Mouse (Mus musculus): Measurements from ENCODE around the gene Cib2.
"Not testable (repeated sequence)": the region's sequence is repeated elsewhere in the genome, so short reads cannot be mapped to it uniquely, and the experiment has no call there.

Gene Cib2

GRCm38 (mm10) chr9:54559771-54560471 lies at the start of gene Cib2:
Gene Cib2, minus strand, starts transcription at chr9:54560218.
- peak; percentile 33 to 41 for DNase-seq (ENCODE audit: low spot score in 2 of 2)

DNA sequence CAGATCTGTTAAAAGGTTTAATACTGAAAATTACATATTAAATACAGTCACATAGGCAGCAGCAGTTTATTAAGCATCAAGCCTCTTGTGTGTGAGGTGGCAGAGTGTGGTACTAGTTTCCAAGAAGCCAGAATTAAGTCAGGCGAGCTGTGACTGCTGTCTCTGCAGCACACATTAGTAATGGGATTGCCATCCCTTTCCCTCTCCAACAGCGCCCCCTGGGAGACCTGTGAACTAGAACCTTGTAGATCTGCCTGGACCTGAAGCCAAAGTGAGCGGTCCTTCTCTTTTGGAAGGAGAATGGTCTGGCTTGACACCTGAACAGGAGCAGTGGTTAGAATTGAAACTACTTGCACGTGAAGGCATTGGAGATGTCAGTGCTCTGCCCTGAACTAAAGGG lies 44.9 kb upstream of the Cib2 start:
- DNase-seq (ENCODE audit: low spot score in 2 of 2), result peak; percentile 28 to 39

GRCm38 (mm10) chr9:54604131-54604654 lies 44.2 kb upstream of the Cib2 start:
- DNase-seq (ENCODE audit: low spot score in 2 of 2), result no peak

DNA sequence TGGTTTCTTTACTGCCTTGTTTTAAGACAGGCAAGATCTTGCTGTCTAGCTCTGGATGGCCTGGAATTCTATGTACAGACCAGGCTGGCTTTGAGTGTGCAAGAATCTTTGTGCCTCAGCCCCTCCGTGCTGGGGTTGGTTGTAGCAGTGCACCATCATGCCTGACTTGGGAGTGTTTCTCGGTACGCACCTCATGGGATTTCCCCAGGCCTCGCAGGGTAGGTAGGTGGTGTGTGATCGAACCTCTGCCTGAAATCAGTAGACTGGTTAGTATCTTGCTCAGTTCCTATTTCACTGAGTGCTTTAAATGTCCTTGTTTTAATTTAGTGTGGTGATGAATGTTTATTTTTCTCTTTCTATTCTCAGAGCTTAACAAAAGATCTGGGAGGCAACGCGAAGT lies 42.9 kb upstream of the Cib2 start:
- no peak for DNase-seq (ENCODE audit: low spot score in 2 of 2)

- no peak for DNase-seq (ENCODE audit: low spot score in 2 of 2)
Measured at GRCm38 (mm10) chr9:54602386-54602785, 42.4 kb upstream of the Cib2 start.

DNA sequence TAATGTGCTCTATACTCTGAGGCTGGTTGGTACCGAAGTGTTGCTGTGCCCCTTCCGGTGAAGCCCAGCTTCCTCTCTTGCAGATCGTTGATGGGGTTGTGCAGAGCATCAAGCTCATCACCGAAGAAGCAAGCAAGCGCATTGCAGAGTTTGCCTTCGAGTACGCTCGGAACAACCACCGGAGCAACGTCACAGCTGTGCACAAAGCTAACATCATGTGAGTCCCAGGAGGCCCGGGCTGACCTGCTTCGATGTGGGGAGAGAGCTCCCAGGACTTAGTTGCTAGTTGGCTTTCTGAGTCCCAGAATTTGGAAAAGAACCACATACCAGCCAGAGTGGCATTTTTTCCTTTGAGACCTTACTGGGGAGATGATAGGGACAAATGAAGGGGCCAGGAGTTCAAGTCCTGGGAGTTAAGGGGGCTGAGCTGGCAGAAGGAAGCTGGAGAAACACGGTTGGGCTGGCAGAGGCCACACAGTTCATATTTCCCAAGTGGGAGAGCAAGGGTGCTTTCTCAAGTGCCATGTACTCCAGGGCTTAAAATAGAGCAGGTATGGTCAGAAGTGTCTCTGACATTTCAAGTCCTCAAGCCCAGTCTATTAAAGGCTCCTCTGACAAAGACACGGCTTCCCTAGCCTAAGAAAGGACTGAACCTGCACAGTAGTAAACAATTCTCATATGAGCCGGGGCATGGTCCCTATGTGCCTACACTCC lies 36.9 kb upstream of the Cib2 start:
- DNase-seq (ENCODE audit: low spot score in 2 of 2), result no peak

DNA sequence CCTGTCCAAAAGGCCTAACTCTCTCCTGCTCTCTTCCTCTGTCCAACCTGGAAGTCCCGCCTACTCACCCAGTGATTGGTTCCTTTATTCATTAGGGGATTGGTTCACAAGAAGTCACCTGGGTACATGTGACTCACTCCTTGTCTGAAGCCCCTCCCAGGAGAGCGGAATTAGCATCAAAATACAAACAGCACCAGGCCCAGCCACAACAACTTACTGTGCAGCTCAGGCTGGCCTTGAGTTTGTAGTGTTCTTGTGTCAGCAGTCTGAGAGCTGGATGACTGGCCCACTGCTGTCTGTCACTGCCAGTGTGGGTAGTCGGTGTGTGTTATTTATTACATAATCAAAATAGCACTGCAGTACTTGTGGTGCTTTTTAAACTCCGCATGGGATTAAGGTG lies 33.6 kb upstream of the Cib2 start:
- not testable (repeated sequence) for DNase-seq (ENCODE audit: low spot score in 2 of 2)

DNA sequence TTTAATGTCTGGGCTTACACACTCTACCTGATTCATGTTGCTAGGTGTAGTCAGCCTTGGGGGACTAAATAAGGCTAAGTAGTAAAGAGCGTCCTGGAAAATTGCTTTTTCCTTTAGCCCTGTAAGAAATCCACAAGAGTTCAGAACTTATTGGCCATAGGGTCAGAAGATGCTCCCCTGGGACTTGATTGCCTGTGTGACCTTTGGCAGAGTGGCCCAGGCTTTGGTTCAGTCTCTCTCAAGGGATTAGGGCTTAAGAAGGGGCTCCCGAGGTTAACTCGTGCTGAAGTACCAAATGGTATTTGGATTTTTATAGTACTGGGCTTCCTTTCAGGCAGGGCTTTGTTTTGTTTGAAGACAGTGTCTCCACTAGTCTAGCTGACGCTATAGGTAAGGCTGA lies 27.8 kb upstream of the Cib2 start:
- no peak for DNase-seq (ENCODE audit: low spot score in 2 of 2)

- DNase-seq (ENCODE audit: low spot score in 2 of 2), result peak; percentile 94 to 96
Measured at GRCm38 (mm10) chr9:54586199-54587061, 26.4 kb upstream of the Cib2 start, which contains the start of gene Idh3a. Gene Idh3a, plus strand, starts transcription at chr9:54586334.

- no peak for DNase-seq (ENCODE audit: low spot score in 2 of 2)
Measured at GRCm38 (mm10) chr9:54585839-54586198, 25.8 kb upstream of the Cib2 start.

GRCm38 (mm10) chr9:54584127-54584526 lies 24.1 kb upstream of the Cib2 start:
- DNase-seq (ENCODE audit: low spot score in 2 of 2), result not testable (repeated sequence)

GRCm38 (mm10) chr9:54583712-54584111 lies 23.7 kb upstream of the Cib2 start:
- no peak for DNase-seq (ENCODE audit: low spot score in 2 of 2)

GRCm38 (mm10) chr9:54571130-54571839 lies 11.3 kb upstream of the Cib2 start:
- DNase-seq (ENCODE audit: low spot score in 2 of 2), result no peak

DNA sequence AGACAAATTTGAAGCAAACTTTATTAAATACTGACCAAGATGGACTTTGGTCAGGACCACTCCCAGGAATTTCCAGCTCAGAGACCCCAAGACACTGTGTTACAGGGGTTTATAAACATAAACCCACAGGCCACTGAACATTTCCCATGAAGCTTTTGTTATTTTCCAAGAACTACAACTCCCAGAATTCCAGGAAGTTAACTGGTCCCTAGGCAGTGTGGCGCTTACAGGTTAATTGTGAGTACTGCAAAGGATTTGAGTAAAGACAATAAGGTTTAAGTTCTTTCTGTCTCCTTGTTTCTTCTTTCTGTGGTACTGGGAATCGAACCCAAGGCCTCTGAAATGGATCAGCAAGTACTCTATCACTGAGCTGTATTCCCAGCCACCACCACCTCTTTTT lies 8.7 kb upstream of the Cib2 start:
- DNase-seq (ENCODE audit: low spot score in 2 of 2), result no peak

- DNase-seq (ENCODE audit: low spot score in 2 of 2), result no peak
Measured at GRCm38 (mm10) chr9:54566958-54567357, 6.9 kb upstream of the Cib2 start.

DNA sequence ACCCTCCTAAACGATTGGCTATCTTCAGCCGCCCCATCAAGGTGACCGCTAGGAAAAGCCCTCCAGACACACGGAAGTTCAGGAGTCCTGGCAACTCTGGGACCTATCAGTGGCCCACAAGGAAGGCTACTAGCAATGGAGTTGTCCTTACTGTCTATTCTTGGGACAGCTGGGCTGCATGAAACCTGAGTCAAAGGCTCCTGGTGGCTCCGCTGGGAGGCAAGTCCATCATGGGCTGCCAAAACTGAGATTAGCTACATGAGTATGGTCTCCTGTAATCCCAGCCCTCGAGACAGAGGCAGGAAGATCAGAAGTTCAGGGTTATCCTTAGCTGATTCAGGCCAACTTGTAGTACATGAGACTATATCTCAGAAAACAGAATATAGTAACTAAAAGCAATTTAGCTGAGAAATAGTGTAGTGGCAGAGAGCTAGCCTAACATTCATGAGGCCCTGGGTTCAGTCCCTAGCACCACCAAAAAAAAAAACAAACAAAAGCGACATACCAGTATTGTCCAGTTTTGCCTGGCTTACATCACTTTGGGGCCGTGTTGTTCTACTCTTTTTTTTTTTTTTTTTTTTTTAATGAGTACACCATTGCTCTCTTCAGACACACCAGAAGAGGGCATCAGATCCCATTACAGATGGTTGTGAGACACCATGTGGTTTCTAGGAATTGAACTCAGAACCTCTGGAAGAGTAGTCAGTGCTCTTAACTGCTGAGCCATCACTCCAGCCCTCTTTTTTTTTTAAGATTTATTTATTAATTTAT lies 998 bp upstream of the Cib2 start:
- no peak for DNase-seq (ENCODE audit: low spot score in 2 of 2)

- no peak for DNase-seq (ENCODE audit: low spot score in 2 of 2)
Measured at GRCm38 (mm10) chr9:54558731-54559130, 1.3 kb downstream of the Cib2 start.

- DNase-seq (ENCODE audit: low spot score in 2 of 2), result no peak
Measured at GRCm38 (mm10) chr9:54555044-54555443, 5.0 kb downstream of the Cib2 start.

DNA sequence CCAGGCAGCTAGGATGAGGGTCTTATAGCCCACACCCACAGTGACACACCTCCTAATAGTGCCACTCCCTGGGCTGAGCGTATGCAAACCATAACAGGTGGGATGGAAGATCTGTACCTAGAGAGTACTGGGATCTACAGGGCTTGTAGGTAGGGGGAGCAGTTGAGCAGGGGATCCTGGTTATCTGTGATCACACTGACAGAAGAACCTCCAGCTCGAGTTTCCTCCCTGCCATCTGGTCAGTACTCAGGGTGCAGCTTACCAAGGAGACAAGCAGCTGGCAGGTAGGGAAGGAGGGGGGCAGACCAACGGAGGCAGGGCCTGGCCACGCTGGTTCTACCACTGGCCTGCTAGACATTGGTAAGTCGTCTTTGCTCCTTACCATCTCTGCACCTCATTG lies 7.6 kb downstream of the Cib2 start:
- peak in 1 of 2 experiments; percentile 11 for DNase-seq (ENCODE audit: low spot score in 2 of 2)

- DNase-seq (ENCODE audit: low spot score in 2 of 2), result no peak
Measured at GRCm38 (mm10) chr9:54549433-54549832, 10.6 kb downstream of the Cib2 start.

GRCm38 (mm10) chr9:54547536-54547935 lies 12.5 kb downstream of the Cib2 start:
- peak in 1 of 2 experiments; percentile 51 for DNase-seq (ENCODE audit: low spot score in 2 of 2)

Data from frontal cortex, postnatal 25 days (tissue).